Mouse (Mus musculus) MEL (cell line): Measurements from ENCODE around the gene Trem3. TPM values are rescaled to one million over a fixed set of nuclear protein-coding genes. Genes with fewer than 3 reads are reported as not detected.

Experiments used
- DNase-seq: peaks from one replicate; pipeline ENCODE4 v3.0.0; 2011; ENCODE audit warnings: low read depth, low spot score
- H3K27ac ChIP-seq: 2 replicates; pipeline ENCODE4 v1.5.1; 2012; ENCODE audit warnings: low read depth, mild to moderate bottlenecking, control low read depth, low read length, moderate library complexity; ENCODE audit not compliant: control insufficient read depth
- H3K27me3 ChIP-seq, 2 experiments: fragments of 150-350 bp in 1 of 2; sonication (generic) in 1 of 2; 2 replicates each; pipeline ENCODE4 v1.6.1; 2012; ENCODE audit warnings: low read length in 2 of 2, mild to moderate bottlenecking in 2 of 2, improper control_type of control experiment in 1 of 2, moderate library complexity in 1 of 2; ENCODE audit not compliant: insufficient read depth in 2 of 2, control insufficient read depth in 1 of 2
- H3K36me3 ChIP-seq, 2 experiments: 2 replicates each; pipeline ENCODE4 v1.6.1; 2012 to 2014; ENCODE audit warnings: low read length in 2 of 2, improper control_type of control experiment in 1 of 2, inconsistent platforms in 1 of 2, mild to moderate bottlenecking in 1 of 2; ENCODE audit not compliant: insufficient read depth in 2 of 2, control insufficient read depth in 1 of 2
- H3K4me1 ChIP-seq, 2 experiments: fragments of 150-350 bp in 1 of 2; sonication (generic) in 1 of 2; 2 replicates each; pipeline ENCODE4 v1.6.1; 2012; ENCODE audit warnings: low read length in 2 of 2, improper control_type of control experiment in 1 of 2, mild to moderate bottlenecking in 1 of 2; ENCODE audit not compliant: insufficient read depth in 2 of 2, control insufficient read depth in 1 of 2
- H3K4me3 ChIP-seq, 2 experiments: fragments of 150-350 bp in 1 of 2; sonication (generic) in 1 of 2; 2 replicates each; pipeline ENCODE4 v1.5.1; 2012; ENCODE audit warnings: low read depth in 2 of 2, low read length in 2 of 2, mild to moderate bottlenecking in 2 of 2, moderate library complexity in 2 of 2, control low read depth in 1 of 2, improper control_type of control experiment in 1 of 2; ENCODE audit not compliant: control insufficient read depth in 1 of 2, insufficient read depth in 1 of 2
- H3K79me2 ChIP-seq: 2 replicates; pipeline ENCODE4 v1.6.1; 2012; ENCODE audit warnings: mild to moderate bottlenecking, low read length, moderate library complexity; ENCODE audit not compliant: control insufficient read depth, poor library complexity, insufficient read depth
- H3K9ac ChIP-seq: 2 replicates; pipeline ENCODE4 v1.6.1; 2012; ENCODE audit warnings: low read depth, mild to moderate bottlenecking, control low read depth, low read length, moderate library complexity; ENCODE audit not compliant: control insufficient read depth, poor library complexity, severe bottlenecking
- H3K9me3 ChIP-seq: fragments of 150-350 bp; sonication (generic); replicated peaks from 2 replicates; pipeline ENCODE4 v1.6.1; 2012; ENCODE audit warnings: mild to moderate bottlenecking, low read length, improper control_type of control experiment, moderate library complexity; ENCODE audit not compliant: insufficient read depth
- CHD1 ChIP-seq: IDR thresholded peaks from 2 replicates; pipeline ENCODE4 v1.6.1; 2012; ENCODE audit warnings: low read depth, mild to moderate bottlenecking, inconsistent platforms, low read length, improper control_type of control experiment
- CHD2 ChIP-seq: IDR thresholded peaks from 2 replicates; pipeline ENCODE4 v1.6.1; 2011; ENCODE audit warnings: low read length, improper control_type of control experiment
- CTCF ChIP-seq, 3 experiments: IDR thresholded peaks in 2 of 3; conservative IDR thresholded peaks in 1 of 3; 2 replicates each; pipeline ENCODE4 v1.5.1; 2011 to 2012; ENCODE audit warnings: low read length in 3 of 3, low read depth in 2 of 3, mild to moderate bottlenecking in 2 of 3, improper control_type of control experiment in 1 of 3, inconsistent platforms in 1 of 3, mixed read lengths in 1 of 3, moderate library complexity in 1 of 3; ENCODE audit not compliant: control insufficient read depth in 1 of 3, insufficient read depth in 1 of 3, poor library complexity in 1 of 3, severe bottlenecking in 1 of 3
- E2F4 ChIP-seq: IDR thresholded peaks from 2 replicates; pipeline ENCODE4 v1.6.1; 2011; ENCODE audit warnings: low read depth, low read length, improper control_type of control experiment, borderline replicate concordance
- ELF1 ChIP-seq: IDR thresholded peaks from 2 replicates; pipeline ENCODE4 v1.6.1; 2014; ENCODE audit warnings: low read depth, mild to moderate bottlenecking, inconsistent platforms, low read length, improper control_type of control experiment, moderate library complexity
- EP300 ChIP-seq, 2 experiments: IDR thresholded peaks; 2 replicates each; pipeline ENCODE4 v1.6.1; 2011; ENCODE audit warnings: improper control_type of control experiment in 2 of 2, low read length in 2 of 2, low read depth in 1 of 2, mild to moderate bottlenecking in 1 of 2
- ETS1 ChIP-seq: IDR thresholded peaks from 2 replicates; pipeline ENCODE4 v1.6.1; 2012; ENCODE audit warnings: low read depth, mild to moderate bottlenecking, inconsistent platforms, low read length, improper control_type of control experiment, moderate library complexity
- GABPA ChIP-seq: IDR thresholded peaks from 2 replicates; pipeline ENCODE4 v1.6.1; 2012; ENCODE audit warnings: low read depth, mild to moderate bottlenecking, inconsistent platforms, low read length, improper control_type of control experiment, moderate library complexity
- GATA1 ChIP-seq: IDR thresholded peaks from 2 replicates; pipeline ENCODE4 v1.6.1; 2011; ENCODE audit warnings: low read depth, low read length, improper control_type of control experiment
- HCFC1 ChIP-seq: IDR thresholded peaks from 2 replicates; pipeline ENCODE4 v1.6.1; 2012; ENCODE audit warnings: low read depth, mild to moderate bottlenecking, inconsistent platforms, low read length, improper control_type of control experiment, moderate library complexity
- KAT2A ChIP-seq: conservative IDR thresholded peaks from 2 replicates; pipeline ENCODE4 v1.6.1; 2012; ENCODE audit warnings: low read depth, low read length, improper control_type of control experiment, inconsistent platforms
- MAFK ChIP-seq: IDR thresholded peaks from 2 replicates; pipeline ENCODE4 v1.6.1; 2011; ENCODE audit warnings: low read depth, mild to moderate bottlenecking, low read length, improper control_type of control experiment, borderline replicate concordance
- MAX ChIP-seq: IDR thresholded peaks from 2 replicates; pipeline ENCODE4 v1.6.1; 2011; ENCODE audit warnings: low read length, improper control_type of control experiment
- MAZ ChIP-seq: IDR thresholded peaks from 2 replicates; pipeline ENCODE4 v1.6.1; 2012; ENCODE audit warnings: low read depth, mild to moderate bottlenecking, inconsistent platforms, low read length, improper control_type of control experiment
- MXI1 ChIP-seq: IDR thresholded peaks from 2 replicates; pipeline ENCODE4 v1.6.1; 2011; ENCODE audit warnings: mild to moderate bottlenecking, low read depth, low read length, improper control_type of control experiment
- MYC ChIP-seq: IDR thresholded peaks from 2 replicates; pipeline ENCODE4 v1.6.1; 2011; ENCODE audit warnings: low read depth, mild to moderate bottlenecking, low read length, improper control_type of control experiment, moderate library complexity
- NELFE ChIP-seq: IDR thresholded peaks from 2 replicates; pipeline ENCODE4 v1.6.1; 2011; ENCODE audit warnings: low read depth, low read length, improper control_type of control experiment
- NRF1 ChIP-seq: IDR thresholded peaks from 2 replicates; pipeline ENCODE4 v1.6.1; 2014; ENCODE audit warnings: low read depth, mild to moderate bottlenecking, inconsistent platforms, low read length, improper control_type of control experiment, moderate library complexity; ENCODE audit not compliant: poor library complexity, insufficient read depth, severe bottlenecking
- POLR2A ChIP-seq, 2 experiments: IDR thresholded peaks; 2 replicates each; pipeline ENCODE4 v1.6.1; 2011 to 2012; ENCODE audit warnings: low read length in 2 of 2, mild to moderate bottlenecking in 2 of 2, control low read depth in 1 of 2, improper control_type of control experiment in 1 of 2, low read depth in 1 of 2, moderate library complexity in 1 of 2; ENCODE audit not compliant: control insufficient read depth in 1 of 2, insufficient read depth in 1 of 2, poor library complexity in 1 of 2
- POLR2AphosphoS2 ChIP-seq: IDR thresholded peaks from 2 replicates; pipeline ENCODE4 v1.6.1; 2011; ENCODE audit warnings: low read length, improper control_type of control experiment
- POLR2AphosphoS5 ChIP-seq: IDR thresholded peaks from 2 replicates; pipeline ENCODE4 v1.6.1; 2012; ENCODE audit warnings: low read depth, borderline replicate concordance, mild to moderate bottlenecking, inconsistent platforms, low read length, moderate library complexity, mixed read lengths
- RCOR1 ChIP-seq: IDR thresholded peaks from 2 replicates; pipeline ENCODE4 v1.6.1; 2012; ENCODE audit warnings: low read depth, mild to moderate bottlenecking, inconsistent platforms, low read length, improper control_type of control experiment
- SIN3A ChIP-seq: IDR thresholded peaks from 2 replicates; pipeline ENCODE4 v1.6.1; 2012; ENCODE audit warnings: low read length, improper control_type of control experiment, inconsistent platforms
- SMC3 ChIP-seq: IDR thresholded peaks from 2 replicates; pipeline ENCODE4 v1.6.1; 2011; ENCODE audit warnings: low read depth, low read length, improper control_type of control experiment
- TAL1 ChIP-seq: IDR thresholded peaks from 2 replicates; pipeline ENCODE4 v1.6.1; 2012; ENCODE audit warnings: mild to moderate bottlenecking, inconsistent platforms, low read length, moderate library complexity, mixed read lengths
- TBP ChIP-seq: IDR thresholded peaks from 2 replicates; pipeline ENCODE4 v1.8.0; 2011; ENCODE audit warnings: low read depth, low read length, improper control_type of control experiment
- UBTF ChIP-seq: IDR thresholded peaks from 2 replicates; pipeline ENCODE4 v1.6.1; 2012; ENCODE audit warnings: low read depth, mild to moderate bottlenecking, inconsistent platforms, low read length, improper control_type of control experiment, moderate library complexity, borderline replicate concordance; ENCODE audit not compliant: insufficient read depth
- USF1 ChIP-seq: IDR thresholded peaks from 2 replicates; pipeline ENCODE4 v1.6.1; 2014; ENCODE audit warnings: low read depth, mild to moderate bottlenecking, inconsistent platforms, low read length, improper control_type of control experiment, moderate library complexity
- ZKSCAN1 ChIP-seq: IDR thresholded peaks from 2 replicates; pipeline ENCODE4 v1.6.1; 2012; ENCODE audit warnings: low read depth, mild to moderate bottlenecking, inconsistent platforms, low read length, improper control_type of control experiment, moderate library complexity
- ZMIZ1 ChIP-seq: IDR thresholded peaks from 2 replicates; pipeline ENCODE4 v1.6.1; 2012; ENCODE audit warnings: low read depth, mild to moderate bottlenecking, inconsistent platforms, low read length, improper control_type of control experiment, moderate library complexity
- polyA plus RNA-seq, 2 experiments: library from polyadenylated mRNA; stranded (reverse) in 1 of 2; unstranded in 1 of 2; fragments of >175 nt in 1 of 2; fragments of >200 nt in 1 of 2; gene quantifications; 2 replicates each; pipeline versions ENCODE4 v1.2.1 to v1.2.4; 2012; ENCODE audit warnings: low replicate concordance in 2 of 2, low read depth in 1 of 2; ENCODE audit not compliant: insufficient read length in 2 of 2, insufficient read depth in 1 of 2, missing spikeins in 1 of 2
- total RNA-seq: library from RNA; depleted of rRNA; stranded (reverse); fragments of 300-350 nt; gene quantifications from 2 replicates; pipeline ENCODE4 v1.2.3, GENCODE M21; 2012

Gene Trem3
- total and polyA plus RNA-seq, 3 experiments: not detected

- TF ChIP-seq GATA1 (peak; percentile 76), EP300 (IDR thresholded peaks at IDR 0.05; ENCODE audit: low read depth in 1 of 2, low read length in 2 of 2) (peak; percentile 67 to 79), ETS1 (0 out of 2 replicates have a peak, but pooled peaks have one; percentile 23), MYC (0 out of 2 replicates have a peak, but pooled peaks have one; percentile 37), MAZ (no peak), CHD1 (no peak), RCOR1 (peak; percentile 96)
- TF ChIP-seq, all 39 proteins: peak for 5
- H3K9me3 ChIP-seq: no peaks in the 10 kb centered on the region
- peak; percentile 50 for DNase-seq
- H3K4me1 ChIP-seq: peaks cover 9 to 54% of the 10 kb centered on the region in 2 experiments
- H3K9ac ChIP-seq: no peak overlapping the region
- H3K79me2 ChIP-seq: no peaks in the 10 kb centered on the region
- no peaks in the 10 kb centered on the region for H3K27me3 ChIP-seq
- no peak overlapping the region for H3K27ac ChIP-seq
- H3K4me3 ChIP-seq: no peak overlapping the region
- H3K36me3 ChIP-seq: peaks cover 0 to 63% of the 10 kb centered on the region in 2 experiments; a peak in 2 of 4 replicates
Measured at GRCm38 (mm10) chr17:48269833-48270232, 22.3 kb downstream of the Trem3 start.

GRCm38 (mm10) chr17:48272158-48272557 is 24.6 kb downstream of the Trem3 start:
- Histone ChIP-seq H3K36me3 (peaks cover 0 to 60% of the 10 kb centered on the region in 2 experiments; a peak in 2 of 4 replicates), H3K79me2 (no peaks in the 10 kb centered on the region), H3K27me3 (no peaks in the 10 kb centered on the region), H3K27ac (peak overlapping the region; percentile 80), H3K4me1 (peaks cover 9 to 51% of the 10 kb centered on the region in 2 experiments), H3K9me3 (no peaks in the 10 kb centered on the region), H3K9ac (peak overlapping the region; percentile 48), H3K4me3 (peak overlapping the region in 1 of 2 experiments; percentile 34; a peak in 2 of 4 replicates)
- peak; percentile 94 for DNase-seq
- TF ChIP-seq ZKSCAN1: no peak
- peak; percentile 99 for TF ChIP-seq RCOR1
- no peak for TF ChIP-seq MAX
- TF ChIP-seq KAT2A: no peak; the same call in none of the 2 replicates
- 0 out of 2 replicates have a peak, but pooled peaks have one; percentile 14 for TF ChIP-seq GABPA
- peak in 1 of 2 experiments; percentile 35; a peak in 1 of 4 replicates for TF ChIP-seq POLR2A (IDR thresholded peaks at IDR 0.05; ENCODE audit: control insufficient read depth in 1 of 2, insufficient read depth in 1 of 2, low read depth in 1 of 2, low read length in 2 of 2, poor library complexity in 1 of 2)
- TF ChIP-seq CHD2: peak; percentile 74
- no peak for TF ChIP-seq POLR2AphosphoS5
- TF ChIP-seq NELFE: no peak; the same call in 1 of the 2 replicates
- TF ChIP-seq GATA1: peak; percentile 100
- TF ChIP-seq HCFC1: peak; percentile 88
- TF ChIP-seq NRF1: no peak
- TF ChIP-seq MAFK: peak; percentile 81; the same call in 1 of the 2 replicates
- TF ChIP-seq CTCF (IDR thresholded peaks at IDR 0.05 in 2 of 3, conservative IDR thresholded peaks at IDR 0.05 in 1 of 3; ENCODE audit: control insufficient read depth in 1 of 3, insufficient read depth in 1 of 3, low read depth in 2 of 3, low read length in 3 of 3, poor library complexity in 1 of 3, severe bottlenecking in 1 of 3): no peak
- TF ChIP-seq SMC3: no peak
- no peak for TF ChIP-seq E2F4
- TF ChIP-seq USF1: peak; percentile 56; the same call in 1 of the 2 replicates
- TF ChIP-seq MXI1: peak; percentile 68; the same call in 1 of the 2 replicates
- peak; percentile 77 for TF ChIP-seq ELF1
- no peak for TF ChIP-seq POLR2AphosphoS2
- TF ChIP-seq MAZ: peak; percentile 92
- no peak for TF ChIP-seq UBTF
- peak; percentile 82; the same call in 1 of the 2 replicates for TF ChIP-seq ZMIZ1
- peak; percentile 95 for TF ChIP-seq ETS1
- TF ChIP-seq TBP: peak; percentile 60; the same call in 1 of the 2 replicates
- TF ChIP-seq MYC: peak; percentile 74
- TF ChIP-seq EP300 (IDR thresholded peaks at IDR 0.05; ENCODE audit: low read depth in 1 of 2, low read length in 2 of 2): peak; percentile 99 to 100
- TF ChIP-seq SIN3A: peak; percentile 98
- TF ChIP-seq TAL1: peak; percentile 100
